Mouse (Mus musculus): ENCODE results near the gene C87499.

C87499 gene
- long read RNA-seq, experiment 1: 0 reads
- long read RNA-seq, experiment 2: 0 reads

- intact Hi-C loops (cut with DNase I): no loop called here
These were observed at the start of gene C87499 for GRCm38 (mm10) chr4:88634311-88634710. C87499 (minus strand) TSS chr4:88634411.

DNA sequence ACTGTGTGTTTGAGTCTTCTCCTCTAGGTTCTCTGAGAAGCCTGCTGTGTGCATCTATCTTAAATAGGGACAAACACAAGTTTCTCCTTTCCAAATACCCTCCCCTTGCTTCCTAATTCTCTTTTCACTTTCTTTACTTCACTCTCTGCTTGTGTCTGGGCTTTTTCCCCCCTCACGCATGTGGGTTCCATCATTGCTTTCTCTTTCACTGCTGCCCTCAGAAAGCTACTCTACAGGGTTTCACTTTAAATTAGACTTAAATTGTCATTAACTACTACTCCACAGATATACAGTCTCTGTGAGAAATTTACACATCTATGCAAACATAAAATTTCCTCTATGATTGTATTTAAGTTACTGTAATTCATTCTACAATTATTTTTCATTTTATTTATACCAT, 49.6 kb upstream of the C87499 start, which contains the start of gene Ifna2:
Gene Ifna2, minus strand, starts transcription at position 101 of the 400 bp plus-strand sequence.
- intact Hi-C loops (cut with DNase I): loop anchor here (5.0 kb wide), 1 partner anchor 138 kb away; no protein-coding TSS in a partner anchor

DNA sequence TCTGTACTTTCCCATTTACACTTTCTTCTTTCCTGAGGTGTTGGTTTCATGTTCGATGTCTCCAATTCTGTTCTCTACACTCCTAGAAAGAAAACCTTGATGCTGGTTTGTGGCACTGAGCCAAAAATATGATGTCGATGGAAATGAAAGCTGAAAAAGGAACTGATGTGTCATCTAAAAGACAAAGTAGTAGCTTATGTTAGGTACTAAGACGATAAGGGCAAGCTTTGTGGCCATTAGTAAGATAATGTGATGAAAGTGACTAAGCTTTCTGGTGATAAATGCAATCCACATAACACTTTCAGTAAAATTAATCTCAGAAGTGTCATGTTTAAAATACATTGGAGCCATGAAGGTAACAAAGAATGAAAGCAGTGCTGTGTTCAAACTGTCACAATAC, 47.1 kb upstream of the C87499 start:
- intact Hi-C loops (cut with DNase I): loop anchor here (5.0 kb wide), 1 partner anchor 141 kb away; no protein-coding TSS in a partner anchor

DNA sequence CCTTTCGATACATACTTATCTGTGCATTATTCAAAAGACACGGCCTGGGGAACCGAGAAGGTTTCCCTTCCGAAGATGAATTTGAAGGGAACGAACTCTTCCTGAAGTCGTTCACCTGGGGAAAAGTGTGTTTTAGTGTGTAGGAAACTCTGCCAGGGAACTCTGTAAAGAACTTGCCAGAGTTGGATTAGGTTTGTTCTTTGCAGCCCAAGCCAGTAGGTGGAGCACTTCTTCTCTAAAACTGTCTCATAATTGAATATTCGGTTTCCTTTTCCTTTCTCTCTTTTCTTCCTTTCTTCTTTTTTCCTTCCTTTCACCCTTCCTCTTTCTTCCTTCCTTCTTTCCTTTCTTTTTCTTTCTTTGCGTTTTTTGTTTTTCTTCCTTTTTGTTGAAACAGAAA, 46.2 kb upstream of the C87499 start:
- intact Hi-C loops (cut with DNase I): loop anchor here (5.0 kb wide), 1 partner anchor 142 kb away; no protein-coding TSS in a partner anchor

GRCm38 (mm10) chr4:88676824-88677223, 42.6 kb upstream of the C87499 start, which contains the start of gene Ifna16:
Ifna16 (minus strand) TSS chr4:88676924.
- intact Hi-C loops (cut with DNase I): no loop called here

- intact Hi-C loops (cut with DNase I): no loop called here
These were observed 21.2 kb upstream of the C87499 start for GRCm38 (mm10) chr4:88655461-88655860.

- intact Hi-C loops (cut with DNase I): no loop called here
These were observed 19.4 kb upstream of the C87499 start for GRCm38 (mm10) chr4:88653644-88654043.

DNA sequence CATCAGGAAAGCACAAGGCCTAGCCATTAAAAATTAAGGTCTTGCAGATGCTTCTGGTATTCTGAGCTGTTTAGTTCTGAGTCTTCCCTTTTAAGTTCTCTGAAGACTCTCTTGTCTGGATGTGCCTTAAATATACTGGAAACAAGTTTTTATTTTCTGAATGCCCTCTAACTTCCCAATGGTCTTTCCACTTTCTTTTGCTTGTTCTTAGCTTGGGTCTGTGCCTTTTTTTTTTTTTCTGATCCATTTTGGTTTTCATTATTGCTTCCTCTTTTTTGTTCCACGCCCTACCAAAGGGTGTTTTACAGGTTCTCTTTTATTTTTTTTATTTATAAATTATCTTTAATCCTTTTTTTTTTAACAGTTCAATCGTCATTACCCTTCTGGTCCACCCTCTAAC, 10.1 kb upstream of the C87499 start, which contains the start of gene Ifna13:
Gene Ifna13, minus strand, starts transcription at position 101 of the 400 bp plus-strand sequence.
- intact Hi-C loops (cut with DNase I): no loop called here

DNA sequence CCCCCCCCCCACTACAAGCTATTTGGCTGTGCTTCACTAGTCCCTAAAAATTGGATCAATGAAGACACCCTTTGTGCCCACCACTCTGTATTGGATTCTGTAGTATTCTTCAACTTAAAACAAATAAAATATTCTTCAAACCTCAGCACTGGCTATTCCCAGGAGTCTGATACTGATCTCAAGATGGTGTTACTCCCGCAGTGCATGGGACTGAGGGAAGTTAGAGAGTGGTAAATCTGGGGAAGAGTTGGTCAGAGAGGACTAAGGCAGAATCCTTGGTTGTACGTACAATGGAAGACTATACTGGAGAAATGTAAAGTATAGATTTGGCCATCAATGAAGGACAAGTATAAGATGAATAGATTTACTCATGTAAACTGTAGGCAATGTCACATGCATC, 8.3 kb upstream of the C87499 start:
- intact Hi-C loops (cut with DNase I): no loop called here

- intact Hi-C loops (cut with DNase I): no loop called here
These were observed 7.0 kb upstream of the C87499 start for GRCm38 (mm10) chr4:88641077-88641831.

DNA sequence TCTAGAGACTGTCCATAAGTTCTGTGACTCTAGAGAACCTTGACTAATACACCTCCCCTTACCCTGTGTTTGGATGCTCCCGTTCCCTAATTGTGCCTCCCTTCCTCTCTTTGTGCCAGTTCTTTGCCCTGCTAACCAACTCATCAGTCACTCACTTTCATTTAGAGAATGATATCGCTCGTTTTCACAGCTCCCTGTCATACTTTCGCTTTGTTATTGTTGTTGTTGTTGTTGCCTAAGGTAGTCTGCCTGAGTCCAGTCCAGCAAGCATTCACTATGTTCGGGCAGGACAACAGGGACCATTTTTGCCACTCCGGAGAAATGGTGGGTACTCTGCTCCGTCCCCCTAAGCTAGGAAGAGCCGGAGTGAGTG, 6.5 kb upstream of the C87499 start:
- intact Hi-C loops (cut with DNase I): no loop called here

GRCm38 (mm10) chr4:88603276-88603675, 30.9 kb downstream of the C87499 start, which contains the start of gene Ifna12:
Ifna12 (minus strand) TSS chr4:88603376.
- intact Hi-C loops (cut with DNase I): no loop called here

GRCm38 (mm10) chr4:88592285-88592684, 41.9 kb downstream of the C87499 start, which contains the start of gene Ifna9:
Ifna9 (minus strand) TSS chr4:88592385.
- intact Hi-C loops (cut with DNase I): no loop called here

All from adrenal gland (tissue).